Mouse (Mus musculus): ENCODE results near the gene Hoxa1.

GRCm38 (mm10) chr6:52159979-52160378 is 1.9 kb upstream of the Hoxa1 start:
- TF ChIP-seq CTCF (IDR thresholded peaks at IDR 0.05; ENCODE audit: borderline replicate concordance, insufficient read depth, low read length) (no peak), POLR2A (IDR thresholded peaks at IDR 0.05; ENCODE audit: low read depth, low read length) (no peak)
